Mouse (Mus musculus): ENCODE data around the gene Wdr27.
A peak's percentile ranks its signal among the peaks of the same experiment; 100 is the strongest.
"Not testable (repeated sequence)": the region's sequence is repeated elsewhere in the genome, so short reads cannot be mapped to it uniquely, and the experiment has no call there.

Gene Wdr27

GRCm38 (mm10) chr17:14943009-14943728 lies at the start of gene Wdr27, which contains the start of gene 1600012H06Rik:
Wdr27 (minus strand) TSS chr17:14943158.
1600012H06Rik (plus strand) TSS chr17:14943184.
- DNase-seq: peak; percentile 100

- not testable (repeated sequence) for DNase-seq
Observed at GRCm38 (mm10) chr17:14992522-14993138, 49.7 kb upstream of the Wdr27 start.

GRCm38 (mm10) chr17:14990116-14990702 lies 47.3 kb upstream of the Wdr27 start:
- peak; percentile 6 for DNase-seq

GRCm38 (mm10) chr17:14978362-14979038 lies 35.5 kb upstream of the Wdr27 start, which contains the start of the genes 9030025P20Rik and Gm3417:
9030025P20Rik (plus strand) TSS chr17:14978468.
Gm3417 (minus strand) TSS chr17:14978790.
- not testable (repeated sequence) for DNase-seq

- DNase-seq: not testable (repeated sequence)
Observed at GRCm38 (mm10) chr17:14977718-14978361, 34.9 kb upstream of the Wdr27 start.

- not testable (repeated sequence) for DNase-seq
Observed at GRCm38 (mm10) chr17:14968373-14968913, 25.5 kb upstream of the Wdr27 start.

GRCm38 (mm10) chr17:14961557-14962154 lies 18.7 kb upstream of the Wdr27 start:
- DNase-seq: not testable (repeated sequence)

GRCm38 (mm10) chr17:14960951-14961556 lies 18.1 kb upstream of the Wdr27 start, which contains the start of gene Phf10:
Phf10 (minus strand) TSS chr17:14961273.
- peak; percentile 51 for DNase-seq

- peak; percentile 18 for DNase-seq
Observed at GRCm38 (mm10) chr17:14960520-14960919, 17.6 kb upstream of the Wdr27 start.

GRCm38 (mm10) chr17:14959979-14960378 lies 17.0 kb upstream of the Wdr27 start:
- no peak for DNase-seq

- no peak for DNase-seq
Observed at GRCm38 (mm10) chr17:14958686-14959327, 15.8 kb upstream of the Wdr27 start.

GRCm38 (mm10) chr17:14953452-14953851 lies 10.5 kb upstream of the Wdr27 start:
- no peak for DNase-seq

GRCm38 (mm10) chr17:14949161-14949827 lies 6.3 kb upstream of the Wdr27 start:
- DNase-seq: no peak

GRCm38 (mm10) chr17:14944551-14944950 lies 1.6 kb upstream of the Wdr27 start:
- DNase-seq: no peak

GRCm38 (mm10) chr17:14943729-14944059 lies 736 bp upstream of the Wdr27 start:
- no peak for DNase-seq

GRCm38 (mm10) chr17:14942181-14942580 lies 777 bp downstream of the Wdr27 start:
- not testable (repeated sequence) for DNase-seq

GRCm38 (mm10) chr17:14935841-14936605 lies 6.9 kb downstream of the Wdr27 start:
- DNase-seq: no peak

GRCm38 (mm10) chr17:14935280-14935679 lies 7.7 kb downstream of the Wdr27 start:
- DNase-seq: not testable (repeated sequence)

GRCm38 (mm10) chr17:14931469-14931868 lies 11.5 kb downstream of the Wdr27 start:
- DNase-seq: no peak

- no peak for DNase-seq
Observed at GRCm38 (mm10) chr17:14930697-14931096, 12.3 kb downstream of the Wdr27 start.

All from lung, postnatal 10 days (tissue).